Mouse (Mus musculus) CH12.LX (cell line): ENCODE data around the gene Vax2.

Source experiments
- CHD1 ChIP-seq: IDR thresholded peaks from 2 replicates; pipeline ENCODE4 v1.6.1; 2012; ENCODE audit warnings: low read depth, low read length, improper control_type of control experiment, inconsistent platforms
- CTCF ChIP-seq, 2 experiments: IDR thresholded peaks in 1 of 2; conservative IDR thresholded peaks in 1 of 2; 2 replicates each; pipeline ENCODE4 v1.5.1; 2011 to 2012; ENCODE audit warnings: low read depth in 2 of 2, low read length in 2 of 2, improper control_type of control experiment in 1 of 2, inconsistent platforms in 1 of 2, mild to moderate bottlenecking in 1 of 2, moderate library complexity in 1 of 2
- EP300 ChIP-seq: IDR thresholded peaks from 2 replicates; pipeline ENCODE4 v1.6.1; 2011; ENCODE audit warnings: low read length, improper control_type of control experiment
- HCFC1 ChIP-seq: IDR thresholded peaks from 2 replicates; pipeline ENCODE4 v1.6.1; 2012; ENCODE audit warnings: low read depth, mild to moderate bottlenecking, inconsistent platforms, low read length, improper control_type of control experiment
- IRF4 ChIP-seq: IDR thresholded peaks from 2 replicates; pipeline ENCODE4 v1.6.1; 2014; ENCODE audit warnings: low read depth, mild to moderate bottlenecking, inconsistent platforms, low read length, improper control_type of control experiment
- KAT2A ChIP-seq: IDR thresholded peaks from 2 replicates; pipeline ENCODE4 v1.6.1; 2012; ENCODE audit warnings: low read length, improper control_type of control experiment, inconsistent platforms; ENCODE audit not compliant: insufficient replicate concordance
- MAX ChIP-seq: IDR thresholded peaks from 2 replicates; pipeline ENCODE4 v1.6.1; 2011; ENCODE audit warnings: low read length, improper control_type of control experiment
- NRF1 ChIP-seq: IDR thresholded peaks from 2 replicates; pipeline ENCODE4 v1.6.1; 2014; ENCODE audit warnings: low read depth, mild to moderate bottlenecking, inconsistent platforms, low read length, improper control_type of control experiment, moderate library complexity
- POLR2A ChIP-seq: IDR thresholded peaks from 2 replicates; pipeline ENCODE4 v1.6.1; 2011; ENCODE audit warnings: low read depth, mild to moderate bottlenecking, improper control_type of control experiment, low read length
- RAD21 ChIP-seq: IDR thresholded peaks from 2 replicates; pipeline ENCODE4 v1.6.1; 2011; ENCODE audit warnings: low read depth, mild to moderate bottlenecking, low read length, improper control_type of control experiment, moderate library complexity
- RCOR1 ChIP-seq: conservative IDR thresholded peaks from 2 replicates; pipeline ENCODE4 v1.6.1; 2012; ENCODE audit warnings: low read depth, mild to moderate bottlenecking, inconsistent platforms, low read length, improper control_type of control experiment
- UBTF ChIP-seq: IDR thresholded peaks from 2 replicates; pipeline ENCODE4 v1.6.1; 2012; ENCODE audit warnings: low read depth, mild to moderate bottlenecking, inconsistent platforms, low read length, improper control_type of control experiment, moderate library complexity
- USF1 ChIP-seq: IDR thresholded peaks from 2 replicates; pipeline ENCODE4 v1.6.1; 2014; ENCODE audit warnings: low read depth, mild to moderate bottlenecking, inconsistent platforms, low read length, improper control_type of control experiment
- ZC3H11A ChIP-seq: IDR thresholded peaks from 2 replicates; pipeline ENCODE4 v1.6.1; 2012; ENCODE audit warnings: low read depth, mild to moderate bottlenecking, inconsistent platforms, low read length, improper control_type of control experiment

- no peak for TF ChIP-seq USF1
- TF ChIP-seq RAD21: no peak
- TF ChIP-seq CTCF (conservative IDR thresholded peaks at IDR 0.05 in 1 of 2, IDR thresholded peaks at IDR 0.05 in 1 of 2; ENCODE audit: low read depth in 2 of 2, low read length in 2 of 2): no peak
- no peak for TF ChIP-seq EP300
- no peak for TF ChIP-seq HCFC1
- no peak for TF ChIP-seq POLR2A
- no peak for TF ChIP-seq IRF4
- no peak for TF ChIP-seq NRF1
- no peak for TF ChIP-seq UBTF
- no peak for TF ChIP-seq RCOR1
- TF ChIP-seq MAX: no peak
- no peak for TF ChIP-seq KAT2A
- TF ChIP-seq ZC3H11A: no peak
- TF ChIP-seq CHD1: no peak
Measured at GRCm38 (mm10) chr6:83738596-83738995, 27.5 kb downstream of the Vax2 start.
